Mouse (Mus musculus) heart, adult 11 months (tissue): ENCODE data around the gene Unc13c.

ENCODE experiments used
- DNase-seq: peaks from one replicate; pipeline ENCODE4 v3.0.0; 2022

The Unc13c gene

DNA sequence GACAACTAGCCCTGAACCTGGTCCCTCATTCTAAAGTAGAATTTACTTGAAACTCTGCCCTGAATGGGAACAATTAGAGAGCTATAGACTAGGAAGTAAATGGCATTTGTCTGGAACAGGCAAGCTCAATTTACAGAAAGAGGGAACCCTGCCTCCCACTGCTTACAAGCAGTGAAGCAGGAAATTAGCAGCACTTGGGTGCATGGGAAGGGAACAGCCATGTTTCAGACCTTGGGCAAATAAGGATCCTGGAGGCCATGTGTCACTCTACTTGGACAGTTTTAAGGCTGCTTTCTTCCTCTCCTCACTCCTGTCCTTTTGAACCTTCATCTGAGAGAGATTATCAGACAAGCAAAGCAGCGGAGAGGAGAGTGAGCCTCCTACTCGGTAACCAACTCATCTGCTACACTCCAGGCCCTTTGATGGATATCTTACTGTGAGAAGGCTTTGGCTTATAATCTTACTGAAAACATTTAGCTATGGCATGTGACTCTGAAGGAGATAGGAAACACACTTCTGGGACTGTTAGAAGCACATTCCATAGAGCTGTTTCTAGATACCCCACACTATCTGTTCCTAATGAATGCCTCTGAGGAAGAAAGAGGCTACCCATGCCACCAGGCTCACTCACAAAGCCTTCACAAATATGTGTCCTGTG lies 101.2 kb downstream of the Unc13c start:
- peak; percentile 59 for DNase-seq

DNA sequence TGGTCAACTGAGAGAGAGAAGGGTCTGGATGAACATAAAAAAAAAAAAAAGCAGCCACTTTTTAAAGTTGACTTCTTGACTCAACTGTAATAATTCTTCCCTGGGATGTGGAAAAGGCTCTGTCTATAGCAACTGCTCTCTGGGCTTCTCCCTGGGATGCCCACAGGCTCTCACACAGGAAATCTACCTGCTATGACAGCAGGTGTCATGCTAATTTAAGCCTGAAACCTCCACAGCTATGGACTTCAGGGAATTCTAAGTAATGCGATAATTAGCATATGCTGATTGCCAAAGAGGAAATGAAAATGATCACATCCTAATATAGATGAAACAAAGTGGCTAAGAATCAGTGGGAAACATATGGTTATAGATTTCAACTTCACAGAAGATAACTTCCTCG lies 102.1 kb downstream of the Unc13c start:
- peak; percentile 11 for DNase-seq

DNA sequence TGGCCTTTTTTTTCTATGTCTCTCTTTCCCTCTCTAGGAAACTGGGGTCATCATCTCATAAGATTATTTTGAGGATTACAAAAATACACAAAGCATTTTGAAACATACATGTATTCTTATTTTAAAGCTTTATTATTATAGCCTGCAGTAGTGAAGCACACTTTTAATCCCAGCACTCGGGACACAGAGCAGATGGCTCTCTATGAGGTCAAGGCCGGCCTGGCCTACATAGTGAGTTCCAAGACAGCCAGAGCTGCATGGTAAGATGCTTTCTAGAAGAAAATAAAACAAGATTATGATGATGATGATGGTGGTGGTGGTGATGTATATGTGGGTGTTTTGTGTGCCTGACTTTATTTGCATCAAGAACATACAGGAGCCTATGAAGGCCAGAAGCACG lies 109.3 kb downstream of the Unc13c start:
- no peak for DNase-seq

DNA sequence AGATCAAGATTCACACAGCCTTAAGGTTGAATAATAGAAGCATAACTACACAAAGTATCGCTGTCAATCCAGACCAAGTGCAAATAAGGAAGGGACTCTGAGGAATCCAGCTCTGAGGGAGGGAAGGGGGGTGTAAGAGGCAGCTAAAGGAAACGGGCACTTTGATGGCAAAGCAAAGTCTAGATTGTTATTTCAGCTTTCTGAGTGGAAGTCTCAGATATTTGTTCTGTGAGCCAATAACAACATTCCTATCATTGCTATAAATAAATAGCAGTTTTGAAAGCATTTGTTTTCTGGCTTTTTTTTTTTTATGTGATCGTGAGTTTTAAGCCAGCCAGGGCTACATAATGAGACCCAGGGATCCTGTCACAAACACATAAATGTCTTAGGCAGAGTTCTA lies 114.5 kb downstream of the Unc13c start:
- no peak for DNase-seq

DNA sequence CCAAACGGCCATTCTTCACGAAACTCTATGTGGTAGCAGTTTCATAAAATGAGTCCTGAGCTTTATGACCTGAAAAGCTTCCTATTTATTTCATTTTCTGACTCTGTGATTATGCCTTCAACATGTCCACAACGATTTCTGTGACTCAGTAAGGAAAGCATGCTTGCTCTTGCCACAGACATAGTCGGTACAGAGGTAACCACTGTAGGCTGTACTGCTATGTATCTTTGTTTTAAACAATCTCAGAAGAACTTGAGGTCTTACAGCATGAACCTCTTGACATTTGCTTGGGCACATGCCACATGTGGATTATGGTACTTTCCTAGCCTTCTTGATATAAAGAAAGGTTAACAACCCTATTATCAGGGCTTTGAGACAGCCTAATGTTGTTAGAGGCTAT lies 162.1 kb downstream of the Unc13c start:
- DNase-seq: no peak

DNA sequence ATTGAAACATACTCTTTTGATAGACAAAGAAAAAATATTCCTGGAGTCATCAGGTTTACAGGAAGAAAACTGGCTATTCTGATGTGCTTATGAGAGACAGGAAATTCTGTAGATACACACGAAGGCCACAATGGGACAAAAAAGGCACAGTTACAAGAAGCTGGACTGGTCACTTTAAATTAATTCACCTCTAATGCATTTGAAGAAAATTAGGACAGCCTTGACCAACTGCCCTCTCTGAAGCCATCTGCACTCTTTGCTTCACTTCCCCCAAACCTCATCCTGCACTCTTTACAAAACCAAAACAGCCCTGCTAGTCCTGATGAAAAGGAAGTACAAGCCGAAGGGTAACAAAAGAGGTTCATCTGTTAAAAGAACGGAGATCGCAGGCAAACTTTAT lies 194.2 kb downstream of the Unc13c start:
- no peak for DNase-seq

DNA sequence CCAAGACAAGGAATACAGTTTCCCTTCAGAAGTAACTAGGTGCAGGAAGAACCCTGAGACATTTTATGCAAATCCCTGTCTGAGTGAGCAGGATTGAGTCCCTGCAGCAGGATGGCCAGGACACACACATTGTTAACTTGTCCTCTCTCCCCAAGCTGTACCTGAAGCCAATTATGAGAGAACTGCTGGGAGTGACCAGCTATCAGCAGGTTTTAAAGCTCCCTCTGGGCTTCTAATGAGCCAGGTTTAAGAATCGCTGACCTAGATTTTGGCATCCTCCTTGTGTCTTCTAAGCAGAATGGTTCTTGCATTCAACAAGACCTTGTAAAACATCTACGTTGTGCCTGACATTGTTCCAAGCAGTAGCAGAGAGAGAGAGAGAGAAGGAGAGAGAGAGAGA lies 213.6 kb downstream of the Unc13c start:
- no peak for DNase-seq

DNA sequence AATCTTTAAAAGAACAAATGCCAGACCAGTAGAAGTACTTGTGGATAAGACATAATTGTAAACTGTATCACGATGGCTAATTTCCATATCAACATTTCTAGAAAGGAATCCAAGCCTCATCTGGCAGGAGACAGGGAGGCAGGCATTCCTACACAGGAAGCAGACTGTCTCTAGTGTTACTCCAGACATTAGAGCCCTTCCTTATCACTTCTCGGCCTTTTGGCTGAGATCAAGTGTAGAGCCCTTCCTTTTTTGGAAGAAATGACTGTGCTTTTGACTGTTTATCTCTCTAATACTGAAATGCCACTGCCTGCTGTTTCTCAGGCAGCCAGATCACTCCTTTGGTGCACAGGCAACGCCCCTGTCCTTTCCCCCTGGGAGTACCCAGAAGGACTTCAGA lies 215.3 kb downstream of the Unc13c start:
- DNase-seq: no peak

DNA sequence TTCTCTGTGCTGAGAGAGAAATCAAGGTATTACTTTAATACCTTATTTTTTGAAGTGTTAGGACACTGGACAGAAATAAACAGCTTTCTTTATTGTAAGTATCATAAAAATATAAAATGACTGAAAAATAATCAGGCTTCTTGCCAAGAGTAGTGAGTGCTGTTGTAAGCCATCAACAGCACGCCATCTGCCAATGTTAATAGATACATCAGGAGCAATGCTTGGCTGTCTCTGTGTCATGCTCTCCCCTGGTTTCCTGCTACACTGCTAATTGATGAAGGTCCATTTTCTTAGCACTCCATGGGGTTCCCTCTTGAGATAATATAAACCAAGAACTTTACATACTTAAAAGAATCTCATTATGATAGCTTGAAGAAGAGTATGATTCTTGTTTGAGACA lies 217.4 kb downstream of the Unc13c start:
- DNase-seq: no peak

DNA sequence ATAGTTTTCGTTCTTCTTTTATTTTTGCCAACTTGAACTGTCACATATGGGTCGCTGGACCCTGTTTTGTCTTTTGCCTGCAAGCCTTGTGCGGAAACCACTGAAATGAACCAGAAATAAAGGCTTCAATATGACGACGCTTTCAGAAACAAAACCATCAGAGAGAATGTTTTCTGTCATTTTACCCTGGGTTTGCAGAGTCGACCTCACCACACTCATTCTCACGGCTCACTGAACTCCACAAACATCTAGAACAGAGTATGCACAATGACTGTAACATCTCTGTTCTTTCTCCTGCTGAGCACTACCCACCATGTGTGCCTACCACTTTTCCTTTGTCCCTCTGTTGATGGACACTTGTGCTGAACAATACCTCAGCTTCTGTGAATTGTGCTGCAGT lies 234.3 kb downstream of the Unc13c start:
- DNase-seq: no peak

DNA sequence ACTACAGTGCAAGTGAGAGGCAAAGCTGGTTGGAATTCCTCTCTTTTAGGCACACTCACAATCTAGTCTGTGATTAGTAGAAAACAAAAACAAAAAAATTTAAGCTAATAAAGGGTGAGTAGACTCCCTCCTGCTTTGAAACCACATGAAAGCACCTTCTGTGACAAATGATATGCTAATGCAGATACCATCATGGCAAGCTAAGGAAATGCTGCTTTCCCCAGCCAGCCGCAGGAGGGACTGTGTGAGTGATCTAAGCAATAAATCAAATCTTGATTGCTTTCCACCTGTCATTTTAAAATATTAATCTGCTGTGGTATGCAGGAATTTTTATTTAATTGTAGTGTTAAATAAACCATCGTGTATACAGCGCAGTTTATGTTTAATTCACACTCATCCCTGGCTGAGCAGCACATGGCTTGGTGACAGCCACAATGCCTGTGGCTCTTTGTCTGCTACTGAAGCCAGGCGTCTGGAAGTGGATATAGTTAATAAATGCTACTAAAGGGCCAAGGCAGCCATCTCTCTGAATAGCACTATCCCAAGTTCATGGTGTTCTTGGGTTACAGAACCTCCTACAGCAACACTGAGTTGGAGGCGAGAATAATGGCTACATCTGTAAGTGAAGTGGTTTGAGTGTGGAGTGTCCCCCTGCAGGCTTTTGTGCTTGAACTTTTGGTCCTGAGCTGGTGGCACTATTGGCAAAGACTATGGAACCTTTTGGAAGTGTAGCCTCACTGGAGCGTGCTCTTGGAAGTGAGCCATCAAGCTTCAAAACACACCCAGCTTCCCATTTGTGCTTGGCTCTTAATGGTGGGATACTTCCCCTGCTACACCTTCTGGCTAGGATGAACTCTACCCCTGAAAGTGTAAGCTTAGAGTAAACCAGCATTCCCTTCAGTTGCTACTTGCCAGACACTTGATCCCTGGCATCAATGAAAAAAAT lies 242.8 kb downstream of the Unc13c start:
- no peak for DNase-seq

DNA sequence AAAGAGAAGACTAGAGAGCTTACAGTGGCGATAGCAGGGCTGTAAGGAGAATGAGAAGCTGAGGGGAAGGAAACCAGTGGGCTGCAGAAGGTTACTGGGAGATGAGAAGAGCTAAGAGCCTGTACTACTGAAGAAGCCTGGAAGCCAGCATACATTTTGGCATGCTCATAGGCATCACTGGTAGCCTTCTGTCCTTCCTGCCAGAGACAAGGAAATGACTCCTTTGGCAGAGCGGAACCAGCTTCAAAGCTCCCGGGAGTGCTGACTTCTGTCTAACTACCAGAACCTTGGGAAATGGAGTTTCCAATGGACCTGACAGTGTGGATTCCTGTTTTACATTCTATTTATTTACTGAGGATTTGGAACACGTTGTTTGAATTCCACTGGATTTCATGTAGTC lies 244.0 kb downstream of the Unc13c start:
- no peak for DNase-seq

DNA sequence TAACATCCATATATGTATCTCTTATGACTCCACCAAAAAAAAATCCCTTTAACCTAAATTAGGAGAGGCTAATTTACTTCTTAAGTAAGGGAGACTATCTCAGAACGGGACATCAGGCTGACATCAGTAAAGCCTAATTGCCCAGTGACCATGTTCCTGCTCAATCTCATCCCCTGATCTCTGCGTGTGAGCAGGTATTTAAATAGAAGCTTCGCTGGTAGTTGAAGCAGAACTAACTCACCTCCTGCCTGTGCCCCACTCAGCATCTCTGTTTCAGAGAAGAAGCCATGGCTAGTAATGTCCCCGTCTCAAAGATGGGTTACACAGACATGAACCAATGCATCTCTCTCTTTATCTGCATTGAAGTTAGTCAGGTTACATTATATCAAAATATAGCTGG lies 255.3 kb downstream of the Unc13c start:
- no peak for DNase-seq

DNA sequence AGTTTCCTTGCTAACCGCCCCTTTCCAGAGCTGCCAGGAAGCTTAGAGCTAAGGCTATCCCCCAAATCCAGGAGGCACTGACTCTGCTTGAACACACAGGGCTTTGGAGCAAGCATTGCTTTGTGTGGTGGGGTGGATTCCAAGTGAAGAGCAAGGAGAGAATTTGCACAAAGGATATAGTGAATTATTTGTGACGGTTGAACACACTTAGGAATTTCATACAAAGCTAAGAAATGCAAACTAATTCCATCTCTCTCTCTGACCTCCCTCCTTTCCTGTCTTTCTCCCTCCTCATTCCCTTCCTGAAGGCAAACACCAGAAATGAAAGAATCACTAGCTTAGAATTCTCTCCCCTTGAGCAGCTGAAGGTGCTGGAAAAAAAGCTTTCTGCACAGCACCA lies 271.7 kb downstream of the Unc13c start:
- DNase-seq: no peak

DNA sequence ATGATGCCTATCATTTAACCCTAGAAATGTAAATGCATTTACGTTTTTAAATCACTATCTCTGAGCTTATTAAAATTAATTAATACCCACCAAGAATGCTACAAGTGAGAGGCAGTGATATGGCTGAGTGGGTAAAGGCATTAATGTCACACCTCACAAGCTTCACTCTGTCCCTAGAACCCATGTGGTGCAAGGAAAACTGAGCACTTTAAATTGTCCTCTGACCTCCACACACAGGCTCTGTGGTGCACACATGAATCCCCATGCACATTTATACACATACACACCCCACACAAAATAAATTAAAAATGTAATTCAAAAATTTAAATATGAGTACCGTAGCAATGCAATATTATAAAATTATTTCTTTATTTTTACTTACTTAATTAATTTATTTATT lies 287.2 kb downstream of the Unc13c start:
- no peak for DNase-seq

DNA sequence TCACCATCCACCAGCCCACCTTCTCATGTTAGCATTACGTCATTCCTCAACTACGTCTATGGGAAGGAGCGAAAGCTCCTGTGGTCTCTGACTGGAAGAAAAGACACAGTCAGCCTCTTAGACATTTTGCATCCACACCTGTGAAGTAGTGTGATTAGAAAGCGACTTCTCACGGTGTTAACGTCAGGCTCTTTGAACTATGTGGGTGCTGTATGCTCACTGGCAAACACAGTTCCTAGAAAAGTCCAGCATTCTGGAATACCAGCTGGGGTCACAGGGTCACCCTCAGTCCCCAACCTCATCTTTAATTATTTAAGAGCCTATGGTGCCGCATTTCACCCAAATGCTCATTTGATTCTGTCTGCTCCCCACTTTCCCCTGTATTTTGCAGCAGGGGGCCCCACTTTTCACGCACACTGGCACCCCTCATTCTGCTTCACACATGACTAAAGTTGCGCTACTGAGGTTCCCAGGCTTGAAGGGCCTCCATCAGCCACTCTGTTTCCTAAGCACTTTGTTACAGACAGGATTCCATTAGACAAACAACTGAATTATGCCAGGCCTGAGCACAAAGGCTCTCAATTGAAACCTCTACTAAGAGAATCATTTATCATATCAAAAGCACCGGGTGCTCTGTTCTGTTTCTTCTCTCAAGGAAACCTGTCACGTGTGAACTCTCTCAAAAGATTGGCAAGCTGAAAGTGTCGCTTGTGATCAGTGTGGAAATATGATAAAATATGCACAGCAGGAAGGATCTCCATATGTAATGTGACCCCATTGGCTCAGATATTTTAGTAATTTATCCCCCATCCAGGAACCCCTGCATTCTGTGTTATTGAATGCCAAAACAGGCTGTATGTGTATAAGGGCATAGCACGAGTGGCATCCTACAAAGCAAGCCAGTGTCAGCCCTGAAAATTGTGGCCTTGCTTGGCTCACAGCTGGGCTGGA lies 287.9 kb downstream of the Unc13c start:
- no peak for DNase-seq

DNA sequence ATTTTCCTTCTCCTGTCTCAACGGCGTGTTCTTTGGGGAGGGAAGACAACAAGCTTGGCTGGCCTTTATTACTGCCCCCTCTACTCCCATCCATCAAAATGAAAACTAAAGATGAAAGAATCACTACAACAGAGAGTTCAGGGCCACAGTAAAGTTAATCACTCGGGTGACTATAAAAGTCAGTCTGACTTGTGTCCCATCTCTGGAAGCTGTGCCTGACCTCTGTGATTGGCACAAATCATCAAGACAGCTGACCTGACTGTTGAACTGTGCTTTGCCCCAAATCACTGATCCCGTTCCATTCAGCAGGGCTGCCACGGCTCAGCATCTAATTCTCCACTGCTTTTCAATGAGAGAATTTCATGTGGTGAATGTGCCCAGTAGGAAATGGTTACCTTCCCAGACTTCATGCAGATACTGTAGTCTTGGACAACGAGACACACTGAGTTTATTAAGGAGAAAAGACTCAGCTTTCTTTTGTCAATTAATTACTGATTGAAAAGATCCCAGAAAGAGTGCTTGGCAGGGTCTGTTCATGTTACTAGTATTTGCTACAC lies 297.0 kb downstream of the Unc13c start:
- peak; percentile 81 for DNase-seq

DNA sequence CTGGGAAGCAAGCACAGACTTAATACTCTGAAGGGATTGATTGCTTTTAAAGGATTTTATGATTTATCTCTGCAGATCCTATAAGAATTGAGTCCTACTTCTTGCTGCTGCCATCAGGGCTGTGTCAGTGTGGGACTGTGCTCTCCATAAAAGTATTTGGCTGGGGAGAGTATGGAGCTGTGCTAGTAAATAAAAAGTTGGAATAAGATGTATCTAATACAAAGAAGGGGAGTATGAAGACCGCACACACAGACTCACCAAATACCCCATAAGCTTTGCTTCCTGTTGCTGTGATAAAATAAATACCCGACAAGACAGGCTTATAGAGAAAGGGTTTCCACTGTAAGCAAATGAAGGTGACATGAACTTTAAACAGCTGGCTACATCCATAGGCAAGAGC lies 298.7 kb downstream of the Unc13c start:
- peak; percentile 54 for DNase-seq

DNA sequence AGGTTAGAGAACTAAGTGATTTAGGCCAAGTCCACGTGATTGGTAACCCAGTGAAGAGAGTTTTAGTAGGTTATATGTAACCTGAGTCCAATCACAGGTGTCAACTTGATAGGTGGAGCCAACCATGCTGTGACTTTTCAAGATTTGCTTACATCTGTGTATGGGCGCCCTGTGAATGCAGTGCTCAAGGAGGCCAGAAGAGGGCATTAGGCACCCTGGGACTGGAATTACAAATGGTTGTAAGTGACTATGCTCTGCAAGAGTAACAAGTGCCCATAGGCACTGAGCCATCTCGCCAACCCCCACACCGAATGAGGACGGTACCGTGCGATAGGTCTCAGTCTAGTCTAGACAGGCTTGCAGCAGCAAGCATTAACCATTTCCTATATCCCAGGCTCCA lies 305.9 kb downstream of the Unc13c start:
- no peak for DNase-seq

DNA sequence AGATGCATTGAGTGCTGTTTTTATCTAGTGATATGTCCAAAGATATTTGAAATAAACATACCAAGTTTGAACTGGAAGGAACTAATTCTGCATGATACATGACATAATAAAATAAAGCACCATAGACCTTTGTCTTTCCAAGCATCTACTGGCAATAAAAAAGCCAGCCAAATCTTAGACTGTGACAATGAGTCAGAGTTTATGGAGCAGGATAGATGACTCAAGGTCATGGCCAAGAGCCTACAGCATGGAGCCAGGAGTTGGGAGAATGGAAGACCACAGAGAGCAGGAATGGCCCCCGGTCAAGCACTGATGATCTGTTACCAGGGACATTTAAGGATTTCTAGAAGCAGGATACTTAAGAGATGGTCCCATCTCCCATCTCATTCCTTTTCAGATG lies 319.7 kb downstream of the Unc13c start:
- DNase-seq: peak; percentile 12

DNA sequence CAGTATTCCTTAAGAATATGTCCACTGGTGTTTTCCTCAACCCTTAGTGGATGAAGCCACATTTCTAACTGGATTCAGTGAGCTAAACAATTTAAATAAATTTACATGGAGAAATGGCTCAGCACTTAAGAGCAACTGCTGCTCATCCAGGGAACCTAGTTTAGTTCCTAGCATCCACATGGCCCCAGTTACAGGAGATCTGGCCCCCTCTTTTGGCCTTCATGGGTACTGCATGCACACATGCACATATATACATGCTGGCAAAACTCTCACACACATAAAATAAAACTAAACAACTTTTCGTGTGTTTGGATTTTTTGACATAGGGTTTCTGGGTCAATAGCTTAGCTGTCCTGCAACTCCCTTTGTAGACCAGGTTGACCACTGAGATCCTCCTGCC lies 330.6 kb downstream of the Unc13c start:
- peak; percentile 23 for DNase-seq

DNA sequence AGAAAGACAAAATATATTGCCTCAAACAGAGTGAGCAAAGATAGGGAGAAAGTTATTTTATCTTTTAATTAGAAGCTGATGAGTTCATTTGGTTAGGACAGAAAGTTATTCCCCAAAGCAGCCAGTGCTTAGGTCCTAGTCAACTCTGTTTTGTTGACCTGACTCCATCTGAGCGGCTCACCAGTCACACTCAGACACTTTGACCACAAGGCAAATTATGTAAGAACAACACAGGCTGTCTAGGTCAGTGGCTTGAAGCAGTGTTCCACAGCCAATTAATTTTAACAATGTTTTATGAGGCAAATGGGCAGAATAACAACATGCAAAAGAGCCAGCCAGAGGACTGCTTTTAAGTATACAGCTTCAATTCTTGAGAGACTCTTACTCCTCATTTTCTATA lies 343.6 kb downstream of the Unc13c start:
- DNase-seq: peak; percentile 8

DNA sequence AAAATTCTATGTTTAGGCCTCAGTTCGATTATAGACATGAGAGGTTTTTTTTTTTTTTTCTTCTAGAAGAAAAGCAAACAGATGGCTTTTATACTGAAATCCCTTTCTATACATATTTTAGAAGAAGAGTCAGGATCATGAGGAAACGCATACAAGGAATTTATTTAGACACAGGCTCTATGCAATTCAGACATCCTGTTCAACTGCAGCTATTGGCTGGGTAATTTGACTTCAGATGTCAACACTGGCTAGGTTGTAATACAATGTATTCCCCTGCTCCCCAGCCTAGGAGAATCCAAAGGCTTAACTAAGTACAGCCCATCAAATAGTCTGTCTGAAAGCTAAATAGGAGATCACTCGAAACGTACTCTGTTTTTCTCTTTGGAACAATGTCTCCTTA lies 355.9 kb downstream of the Unc13c start:
- peak; percentile 18 for DNase-seq
